Mouse (Mus musculus): ENCODE measurements around the gene Gtf2a2. TPM values are rescaled to one million over a fixed set of nuclear protein-coding genes. Genes with fewer than 3 reads are reported as not detected.

The Gtf2a2 gene
- total RNA-seq, 2 experiments from 2014 or later, result 59.0 to 62.1 TPM

DNA sequence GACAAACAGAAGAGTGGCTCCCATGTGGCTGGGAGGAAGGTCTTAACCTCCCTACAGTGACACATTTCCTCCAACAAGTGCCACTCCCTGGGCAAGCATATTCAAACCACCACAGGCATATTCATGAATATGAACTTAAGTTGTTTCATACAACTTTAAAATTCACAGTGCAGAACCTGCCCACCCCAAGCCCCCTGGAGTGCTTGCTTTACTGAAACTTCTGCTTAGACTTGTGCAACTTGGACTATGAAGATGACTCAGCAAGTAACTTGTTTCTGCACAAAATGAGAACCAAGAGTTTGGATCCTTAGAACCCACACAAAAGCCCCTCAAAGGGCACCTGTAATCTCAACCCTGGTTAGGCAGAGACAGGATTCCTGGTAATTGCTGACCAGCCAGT lies 12.3 kb downstream of the Gtf2a2 start:
- no peak for DNase-seq
- TF ChIP-seq CTCF (IDR thresholded peaks at IDR 0.05), result no peak
- no peak overlapping the region for H3K27ac ChIP-seq
- intact Hi-C loops (cut with DNase I), result loop anchor here (5.0 kb wide), 1 partner anchor 53 kb away; no protein-coding TSS in a partner anchor
- no peak overlapping the region for H3K4me3 ChIP-seq

DNA sequence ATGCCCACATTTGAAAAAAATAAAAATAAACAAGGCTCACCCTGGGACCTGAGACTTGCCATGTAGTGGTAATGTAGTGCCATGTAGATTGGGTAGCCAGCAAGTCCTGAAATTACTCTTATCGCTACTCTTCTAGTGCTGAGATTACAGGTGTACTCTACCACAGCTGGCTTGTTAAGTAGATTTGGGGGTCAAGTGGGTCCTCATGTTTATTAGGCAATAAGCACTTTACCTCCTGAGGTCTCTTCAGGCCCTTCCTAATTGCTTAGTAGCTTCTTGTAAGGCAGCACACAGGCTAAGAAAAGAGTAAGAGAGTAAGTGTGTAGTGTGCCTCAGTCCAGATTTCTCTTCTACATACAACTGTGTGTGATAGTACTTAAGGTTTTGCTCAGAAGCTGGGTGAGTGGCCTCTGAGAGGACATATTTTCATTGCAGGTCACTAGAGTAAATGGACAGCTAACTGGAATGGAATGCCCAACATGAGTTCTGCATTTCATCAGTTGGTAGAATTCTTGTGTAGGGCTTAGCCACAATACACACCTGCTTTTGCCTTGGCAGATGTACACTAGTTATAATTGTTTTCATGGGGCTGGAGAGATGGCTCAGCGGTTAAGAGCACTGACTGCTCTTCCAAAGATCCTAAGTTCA lies 13.1 kb downstream of the Gtf2a2 start:
- intact Hi-C loops (cut with DNase I), result loop anchor here (5.0 kb wide), 1 partner anchor 52 kb away; no protein-coding TSS in a partner anchor
- H3K27ac ChIP-seq, result no peak overlapping the region
- DNase-seq, result no peak
- H3K4me3 ChIP-seq, result no peak overlapping the region
- TF ChIP-seq CTCF (IDR thresholded peaks at IDR 0.05), result no peak

GRCm38 (mm10) chr9:70032167-70032566 lies 19.8 kb downstream of the Gtf2a2 start:
- Histone ChIP-seq H3K4me3 (no peak overlapping the region), H3K27ac (no peak overlapping the region)
- intact Hi-C loops (cut with DNase I), result no loop called here
- no peak for DNase-seq
- TF ChIP-seq CTCF (IDR thresholded peaks at IDR 0.05), result no peak

DNA sequence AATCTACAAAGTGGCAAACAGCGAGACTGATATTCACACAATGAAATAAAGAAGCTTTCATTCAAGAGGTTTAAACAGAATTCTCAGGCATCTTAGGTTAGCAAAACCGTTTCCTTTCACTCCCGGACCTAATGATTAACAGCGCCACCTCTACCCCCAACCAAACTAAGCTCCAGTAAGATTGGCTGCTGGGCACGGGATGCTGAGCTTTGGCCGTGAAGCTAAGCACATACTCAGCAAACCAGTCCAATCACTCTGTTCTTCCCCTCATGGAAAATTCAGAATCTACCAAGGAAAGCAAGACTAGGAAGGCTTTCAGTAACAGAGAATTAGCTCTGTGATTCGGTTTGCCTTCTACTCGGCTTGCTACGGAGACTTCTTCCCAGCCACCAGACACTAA lies 20.7 kb downstream of the Gtf2a2 start:
- DNase-seq, result no peak
- Histone ChIP-seq H3K4me3 (no peak overlapping the region), H3K27ac (no peak overlapping the region)
- TF ChIP-seq CTCF (IDR thresholded peaks at IDR 0.05), result no peak
- intact Hi-C loops (cut with DNase I), result no loop called here

- Histone ChIP-seq H3K27ac (no peak overlapping the region), H3K4me3 (no peak overlapping the region)
- no peak for DNase-seq
- intact Hi-C loops (cut with DNase I), result no loop called here
- TF ChIP-seq CTCF (IDR thresholded peaks at IDR 0.05), result no peak
Observed at GRCm38 (mm10) chr9:70034702-70035101, 22.4 kb downstream of the Gtf2a2 start.

GRCm38 (mm10) chr9:70036646-70037045 lies 24.3 kb downstream of the Gtf2a2 start:
- intact Hi-C loops (cut with DNase I), result no loop called here
- TF ChIP-seq CTCF (IDR thresholded peaks at IDR 0.05), result no peak
- no peak for DNase-seq
- Histone ChIP-seq H3K4me3 (no peak overlapping the region), H3K27ac (no peak overlapping the region)

DNA sequence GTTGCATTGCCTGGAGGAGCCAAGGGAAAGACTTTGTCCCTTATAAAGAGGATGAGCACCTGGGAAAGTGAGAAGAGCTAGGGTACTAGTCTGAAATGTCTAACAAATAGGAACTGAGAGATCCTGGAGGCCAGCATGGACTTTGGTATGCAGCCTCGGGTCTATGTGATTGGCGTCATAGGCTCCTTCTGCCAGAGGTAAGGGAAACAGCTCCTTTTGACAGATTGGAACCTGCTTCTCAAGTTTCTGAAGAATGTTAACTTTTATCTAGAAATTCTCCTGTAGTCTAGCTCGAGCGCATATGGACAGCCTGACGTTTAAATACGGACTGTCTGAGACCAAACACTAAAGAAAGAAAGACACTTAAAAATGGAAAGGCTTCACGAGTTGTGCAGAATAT lies 25.6 kb downstream of the Gtf2a2 start, which contains the start of gene Gcnt3:
Gene Gcnt3 (minus strand): TSS at position 101 of the 400 bp plus-strand sequence.
- no peak for DNase-seq
- intact Hi-C loops (cut with DNase I), result no loop called here
- TF ChIP-seq CTCF (IDR thresholded peaks at IDR 0.05), result no peak
- Histone ChIP-seq H3K4me3 (no peak within 1 kb of the TSS), H3K27ac (no peak within 1 kb of the TSS)

DNA sequence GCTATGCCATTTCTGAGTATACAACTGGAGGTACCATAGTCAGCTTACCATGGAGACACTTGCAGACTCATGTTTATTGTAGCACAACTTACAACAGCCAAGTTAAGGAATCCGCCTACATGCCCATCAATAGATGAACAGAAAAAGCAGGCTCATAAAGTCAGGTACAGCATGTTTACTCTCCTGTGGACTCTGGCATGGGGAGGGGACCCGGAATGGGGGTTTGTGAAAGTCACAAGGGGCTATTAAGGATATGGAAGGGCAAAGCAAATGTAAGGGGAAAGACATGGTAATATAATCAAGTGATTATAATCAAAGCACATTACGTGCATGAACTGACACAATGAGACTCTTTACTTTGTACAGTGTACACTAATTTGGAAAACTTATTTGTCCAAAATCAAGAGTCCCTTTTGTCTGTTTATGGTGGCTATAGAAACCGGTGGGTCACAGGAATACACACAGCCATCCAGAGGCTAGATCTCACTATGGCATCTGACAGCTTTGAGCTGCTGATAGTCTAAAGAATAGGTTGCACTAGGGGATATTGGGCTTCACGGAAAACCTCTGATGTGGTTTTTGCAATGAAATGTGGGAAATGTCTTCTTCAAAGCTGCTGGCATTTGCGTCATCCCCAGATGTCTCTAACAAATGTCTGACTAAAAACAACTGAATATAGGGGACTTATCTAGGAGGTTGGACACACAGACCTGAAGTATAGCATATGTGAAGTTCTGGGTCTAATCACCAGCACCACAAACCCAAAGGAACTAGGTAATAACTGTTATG lies 27.4 kb downstream of the Gtf2a2 start:
- Histone ChIP-seq H3K4me3 (no peak overlapping the region), H3K27ac (no peak overlapping the region)
- TF ChIP-seq CTCF (IDR thresholded peaks at IDR 0.05), result no peak
- DNase-seq, result no peak
- intact Hi-C loops (cut with DNase I), result no loop called here

DNA sequence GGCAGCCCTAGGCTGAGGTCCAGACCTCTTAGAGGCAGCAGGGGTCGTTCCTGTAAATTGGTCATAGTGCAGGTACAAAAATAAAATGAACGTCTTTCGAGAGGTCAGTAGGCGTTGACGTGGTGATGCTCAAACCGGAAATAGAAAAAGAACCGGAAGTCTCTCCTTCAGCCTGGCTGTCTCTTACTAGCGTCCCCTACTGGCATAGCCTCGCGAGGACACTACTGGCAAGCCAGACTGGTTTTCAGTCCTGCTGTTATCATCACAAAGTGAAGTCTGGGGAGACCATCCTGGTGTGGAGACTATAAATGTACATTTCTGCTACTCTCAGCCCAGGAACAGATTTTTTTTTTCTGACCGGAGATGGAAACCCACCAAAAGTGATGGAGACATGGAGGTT lies 28.2 kb downstream of the Gtf2a2 start:
- H3K4me3 ChIP-seq, result no peak overlapping the region
- no peak for DNase-seq
- intact Hi-C loops (cut with DNase I), result no loop called here
- TF ChIP-seq CTCF (IDR thresholded peaks at IDR 0.05), result no peak
- H3K27ac ChIP-seq, result no peak overlapping the region

DNA sequence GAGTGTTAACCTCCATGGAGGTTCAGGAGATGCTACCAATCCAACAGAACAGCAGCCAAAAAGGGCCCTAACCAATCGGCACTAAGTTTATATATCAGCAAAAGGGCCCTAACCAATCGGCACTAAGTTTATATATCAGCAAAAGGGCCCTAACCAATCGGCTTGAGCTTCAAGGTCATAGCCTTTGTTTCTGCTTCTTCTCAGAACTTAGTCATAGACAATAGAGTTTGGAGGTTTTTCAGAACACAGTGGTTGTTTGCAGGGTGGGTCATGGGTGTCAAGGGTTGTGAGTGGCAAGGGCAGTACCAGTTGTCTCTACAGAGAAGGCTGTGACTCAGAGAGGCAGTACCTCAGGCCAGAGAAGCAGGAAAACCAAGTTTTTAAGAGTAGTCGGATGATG lies 29.8 kb downstream of the Gtf2a2 start:
- H3K27ac ChIP-seq, result no peak overlapping the region
- intact Hi-C loops (cut with DNase I), result no loop called here
- no peak overlapping the region for H3K4me3 ChIP-seq
- no peak for DNase-seq
- TF ChIP-seq CTCF (IDR thresholded peaks at IDR 0.05), result no peak

- intact Hi-C loops (cut with DNase I), result no loop called here
- no peak overlapping the region for H3K4me3 ChIP-seq
- no peak for TF ChIP-seq CTCF (IDR thresholded peaks at IDR 0.05)
- no peak overlapping the region for H3K27ac ChIP-seq
- no peak for DNase-seq
Observed at GRCm38 (mm10) chr9:70042935-70043334, 30.6 kb downstream of the Gtf2a2 start.

- no peak for DNase-seq
- H3K4me3 ChIP-seq, result no peak overlapping the region
- intact Hi-C loops (cut with DNase I), result no loop called here
- H3K27ac ChIP-seq, result no peak overlapping the region
- no peak for TF ChIP-seq CTCF (IDR thresholded peaks at IDR 0.05)
Observed at GRCm38 (mm10) chr9:70044865-70045264, 32.5 kb downstream of the Gtf2a2 start.

GRCm38 (mm10) chr9:70046255-70046654 lies 33.9 kb downstream of the Gtf2a2 start:
- intact Hi-C loops (cut with DNase I), result no loop called here
- no peak for TF ChIP-seq CTCF (IDR thresholded peaks at IDR 0.05)
- H3K4me3 ChIP-seq, result no peak overlapping the region
- no peak for DNase-seq
- H3K27ac ChIP-seq, result no peak overlapping the region

All from gastrocnemius, adult 2 months (tissue).